Mouse (Mus musculus): ENCODE data around the gene Tnfrsf21.

GRCm38 (mm10) chr17:43128908-43129533 is 112.7 kb downstream of the Tnfrsf21 start:
- TF ChIP-seq EP300 (IDR thresholded peaks at IDR 0.05; ENCODE audit: low read depth): no peak
- no peak for TF ChIP-seq CTCF (IDR thresholded peaks at IDR 0.05; ENCODE audit: low read depth)
